Mouse (Mus musculus): ENCODE results near the gene Pdcd1lg2.

Pdcd1lg2 gene

DNA sequence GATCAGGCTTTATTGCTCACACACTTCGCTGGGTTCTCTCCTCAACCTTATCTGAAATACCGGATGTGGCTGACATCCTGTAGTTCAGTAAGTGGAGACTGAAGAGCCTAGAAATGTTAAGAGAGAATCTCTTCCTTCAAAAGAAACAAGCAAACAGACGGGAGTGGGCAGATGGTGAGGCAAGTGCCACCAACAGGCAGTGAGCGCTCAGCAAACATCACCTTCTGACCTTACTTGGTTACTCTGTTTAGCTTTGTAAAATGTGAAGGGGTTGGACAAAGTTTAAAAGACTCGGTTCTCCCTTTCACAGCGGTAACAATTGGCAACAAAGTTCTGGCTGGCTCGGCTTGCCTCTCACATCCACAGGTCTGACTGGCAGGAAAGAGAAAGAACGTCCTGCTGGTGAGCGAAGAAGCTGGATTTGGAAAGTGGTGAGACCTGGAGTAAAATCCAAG is 8.0 kb downstream of the Pdcd1lg2 start:
- DNase-seq (ENCODE audit: low spot score): no peak

DNA sequence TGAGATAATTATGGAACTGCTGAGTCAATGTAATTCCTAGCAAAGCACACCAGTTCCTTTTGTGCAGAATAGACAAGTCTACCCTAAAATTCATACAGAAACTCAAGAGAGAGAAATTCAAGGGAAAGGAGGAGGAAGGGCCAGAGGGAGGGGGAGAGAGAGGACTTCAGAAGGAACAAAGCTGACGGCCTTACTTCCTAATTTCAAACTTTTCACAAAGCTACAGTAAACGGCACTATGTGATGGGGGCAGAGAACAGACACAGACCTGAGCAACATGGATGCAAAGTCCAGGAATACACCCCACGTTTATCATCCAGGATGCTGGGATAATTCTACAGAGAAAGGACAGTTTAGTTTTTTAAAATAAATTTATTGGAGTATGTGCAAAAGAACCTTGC is 8.8 kb downstream of the Pdcd1lg2 start:
- DNase-seq (ENCODE audit: low spot score): no peak

DNA sequence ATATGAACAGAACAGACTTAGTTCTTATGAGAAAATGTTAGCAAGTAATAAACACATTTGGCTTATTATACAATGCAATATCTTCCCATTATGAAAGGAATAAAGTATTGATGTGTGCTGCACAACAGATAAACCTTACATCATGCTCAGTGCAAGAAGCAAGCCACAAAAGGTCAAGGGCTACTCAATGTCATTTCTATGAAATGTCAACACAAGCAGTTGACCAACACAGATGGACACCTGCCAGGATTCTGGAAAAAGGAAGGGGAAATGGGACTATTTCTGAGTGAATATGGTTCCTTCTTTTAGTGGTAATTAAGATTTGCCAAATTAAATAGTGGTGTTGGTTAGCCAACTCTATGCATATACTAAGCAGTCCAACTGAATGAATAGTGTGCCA is 9.2 kb downstream of the Pdcd1lg2 start:
- DNase-seq (ENCODE audit: low spot score): peak; percentile 27

DNA sequence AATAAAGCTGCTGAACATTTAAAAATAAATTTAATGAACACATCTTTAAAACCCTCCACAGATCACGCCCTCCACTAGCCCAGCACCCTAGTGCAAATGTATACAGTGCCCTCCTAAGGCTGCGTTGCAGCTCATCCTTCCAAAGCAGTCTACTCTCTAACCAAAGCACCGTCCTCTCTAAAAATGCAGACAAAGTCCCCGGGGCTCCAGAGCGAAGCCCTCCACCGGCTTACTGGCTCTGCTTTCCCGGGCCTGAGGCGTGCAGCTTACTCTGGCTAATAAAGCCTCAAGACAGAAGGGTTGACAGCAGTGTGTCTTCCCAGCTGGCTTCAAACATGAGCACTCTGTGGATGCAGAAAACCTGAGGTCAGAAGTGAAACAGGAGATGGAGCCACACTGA is 9.7 kb downstream of the Pdcd1lg2 start:
- DNase-seq (ENCODE audit: low spot score): no peak

DNA sequence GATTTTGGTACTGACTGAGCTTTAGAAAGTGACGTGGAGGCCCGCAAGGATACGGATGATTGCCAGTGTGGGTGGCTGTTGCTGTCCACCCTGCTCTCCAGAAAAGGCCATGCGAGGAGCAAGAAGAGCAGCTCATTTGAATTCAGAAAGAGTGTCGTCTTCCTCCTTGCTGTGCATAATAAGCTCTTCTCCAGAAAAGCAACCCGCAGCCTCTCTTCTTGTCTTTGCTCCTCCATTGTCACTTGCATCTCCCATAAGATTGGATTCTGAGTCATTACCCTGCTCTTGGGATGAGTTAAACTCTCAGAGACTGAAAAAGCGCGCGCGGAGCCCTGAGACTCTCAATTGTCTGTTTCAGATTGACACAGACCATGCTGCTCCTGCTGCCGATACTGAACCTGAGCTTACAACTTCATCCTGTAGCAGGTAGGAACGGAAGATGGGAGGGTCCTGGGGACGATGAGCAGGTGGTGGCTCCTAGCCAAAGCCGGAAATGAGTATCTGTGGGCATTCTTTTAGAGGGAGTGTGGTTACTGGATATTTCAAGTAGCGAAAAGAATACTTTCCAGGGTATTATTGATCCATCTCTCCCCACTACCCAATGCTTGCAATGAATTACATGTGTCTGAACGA is 11.4 kb downstream of the Pdcd1lg2 start:
- no peak for DNase-seq (ENCODE audit: low spot score)

DNA sequence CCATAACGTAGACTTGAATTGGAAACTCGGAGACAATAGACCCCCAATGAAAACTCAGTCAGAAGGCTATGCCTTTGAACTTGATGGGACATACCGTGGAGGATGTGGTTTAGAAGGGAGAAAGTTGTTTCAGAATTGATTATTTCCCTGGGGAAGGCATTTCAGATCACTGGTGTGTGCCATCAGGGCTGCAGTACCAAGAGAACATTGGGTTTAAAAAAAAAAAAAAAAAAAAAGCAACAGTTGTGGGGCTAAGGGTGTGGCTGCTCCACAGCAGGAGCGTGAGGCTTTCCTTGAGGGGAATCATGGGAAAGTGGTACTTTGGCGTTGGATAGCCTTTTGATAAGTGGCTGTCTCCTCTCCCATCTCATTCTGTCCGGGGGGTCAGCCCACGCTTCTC is 12.1 kb downstream of the Pdcd1lg2 start:
- no peak for DNase-seq (ENCODE audit: low spot score)

DNA sequence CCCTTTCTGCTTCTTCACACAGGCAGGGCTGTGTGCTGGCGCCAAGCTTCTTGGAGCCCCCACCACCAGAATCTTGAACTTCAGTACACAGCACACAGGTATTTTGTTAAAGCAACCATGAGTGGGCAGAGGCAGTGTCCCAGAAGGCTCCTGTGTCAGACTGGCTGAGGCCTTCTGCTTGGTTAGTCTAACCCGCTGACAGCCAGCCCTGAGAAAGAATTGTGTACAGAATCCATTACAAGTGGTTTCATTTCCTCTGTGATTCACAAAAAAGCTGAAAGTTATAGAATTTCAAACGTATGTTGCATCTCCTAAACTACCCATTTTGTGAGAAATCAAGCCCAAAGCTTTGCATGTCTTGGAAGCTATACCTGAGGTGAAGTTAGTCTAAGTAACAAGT is 19.8 kb downstream of the Pdcd1lg2 start:
- no peak for DNase-seq (ENCODE audit: low spot score)

DNA sequence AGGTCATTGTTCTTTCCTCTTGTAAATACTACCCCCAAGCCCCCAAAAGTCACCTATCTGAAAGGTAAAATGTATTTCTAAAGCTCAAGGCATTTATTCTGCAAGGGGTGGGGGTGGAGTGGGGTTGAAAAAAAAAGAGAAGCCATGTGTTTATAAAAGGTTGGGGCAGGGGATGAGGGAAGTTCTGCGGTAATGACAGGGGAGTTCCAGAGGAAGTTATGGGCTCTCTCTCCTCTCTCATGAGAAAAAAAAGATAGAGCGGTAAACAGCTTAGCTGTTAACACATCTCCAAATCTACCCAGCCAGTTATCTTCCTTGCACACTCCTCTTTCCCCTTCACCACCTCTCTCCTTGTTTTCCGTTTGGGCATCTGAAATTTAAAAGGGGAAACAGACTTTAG is 20.2 kb downstream of the Pdcd1lg2 start:
- no peak for DNase-seq (ENCODE audit: low spot score)

DNA sequence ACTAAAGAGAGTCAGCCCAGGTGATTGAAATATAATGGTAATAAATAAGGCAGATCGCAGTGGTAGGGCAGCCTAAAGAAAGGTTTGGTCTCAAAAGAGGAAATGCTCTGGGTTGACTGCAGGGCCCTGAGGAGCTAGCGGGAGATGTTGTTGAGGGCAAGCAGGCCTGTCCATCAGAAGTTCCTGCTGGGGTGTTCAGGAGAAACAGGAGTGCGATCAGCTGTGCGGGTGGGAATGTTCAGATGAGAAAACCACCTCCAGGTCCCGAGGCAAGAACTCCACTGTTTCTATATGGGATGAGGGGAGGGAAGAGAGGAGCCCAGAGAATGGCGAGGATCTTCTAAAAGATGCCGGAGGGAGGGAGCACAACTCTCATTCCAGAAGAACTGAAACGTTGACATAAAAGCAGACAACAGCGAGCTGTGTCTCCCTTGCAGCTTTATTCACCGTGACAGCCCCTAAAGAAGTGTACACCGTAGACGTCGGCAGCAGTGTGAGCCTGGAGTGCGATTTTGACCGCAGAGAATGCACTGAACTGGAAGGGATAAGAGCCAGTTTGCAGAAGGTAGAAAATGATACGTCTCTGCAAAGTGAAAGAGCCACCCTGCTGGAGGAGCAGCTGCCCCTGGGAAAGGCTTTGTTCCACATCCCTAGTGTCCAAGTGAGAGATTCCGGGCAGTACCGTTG is 26.2 kb downstream of the Pdcd1lg2 start:
- DNase-seq (ENCODE audit: low spot score): no peak

DNA sequence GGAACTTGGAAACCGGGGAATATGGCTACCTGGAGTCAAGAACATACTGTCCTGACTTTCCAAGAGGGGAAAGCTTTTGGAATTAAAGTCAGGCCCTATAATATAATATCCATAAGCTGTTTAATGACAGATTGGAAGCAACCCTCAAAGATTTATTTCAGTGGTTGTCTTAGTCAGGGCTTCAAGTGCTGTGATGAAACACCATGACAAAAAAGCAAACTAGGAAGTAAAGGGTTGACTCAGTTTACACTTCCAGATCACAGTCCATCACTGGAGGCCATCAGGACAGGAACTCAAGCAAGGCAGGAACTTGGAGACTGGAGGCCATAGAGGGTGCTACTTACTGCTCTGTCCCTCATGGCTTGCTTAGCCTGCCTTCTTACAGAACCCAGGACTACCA is 27.1 kb downstream of the Pdcd1lg2 start:
- DNase-seq (ENCODE audit: low spot score): no peak

DNA sequence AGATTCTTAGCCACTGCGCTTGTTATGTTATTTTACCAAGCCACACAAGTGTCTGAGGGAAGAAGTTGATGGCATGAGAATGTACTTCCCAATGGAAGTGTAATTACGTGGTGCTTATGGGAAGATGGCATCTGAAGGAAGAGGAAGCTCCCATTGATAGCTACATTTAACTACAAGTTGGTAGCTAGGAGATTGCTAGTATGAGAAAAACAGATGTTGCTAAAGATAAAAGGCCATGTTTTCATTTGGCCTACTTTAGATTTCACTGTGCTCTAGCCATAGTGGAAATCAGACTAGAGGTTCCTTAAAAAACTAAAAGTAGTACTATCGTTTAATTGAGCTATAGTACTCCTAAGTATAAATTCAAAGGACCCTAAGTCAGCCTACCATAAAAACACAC is 28.5 kb downstream of the Pdcd1lg2 start:
- DNase-seq (ENCODE audit: low spot score): no peak

DNA sequence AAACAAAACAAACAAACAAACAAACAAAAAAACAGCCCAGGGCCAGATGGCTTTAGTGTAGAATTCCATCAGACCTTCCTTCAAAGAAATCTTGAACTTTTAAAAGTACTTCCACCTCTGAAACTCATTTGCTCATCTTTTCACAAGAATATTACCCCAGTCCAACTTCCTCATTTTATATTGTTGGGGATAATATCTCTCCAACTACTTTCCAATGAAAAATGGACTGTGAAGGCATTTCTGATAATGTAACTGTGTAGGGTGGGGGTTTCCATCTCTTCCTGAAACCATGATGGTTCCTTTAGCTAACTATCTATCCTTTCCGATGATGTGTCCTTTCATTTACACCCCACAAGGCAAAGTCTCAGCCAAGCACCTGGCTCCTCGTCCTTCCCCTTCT is 31.8 kb downstream of the Pdcd1lg2 start:
- DNase-seq (ENCODE audit: low spot score): no peak

DNA sequence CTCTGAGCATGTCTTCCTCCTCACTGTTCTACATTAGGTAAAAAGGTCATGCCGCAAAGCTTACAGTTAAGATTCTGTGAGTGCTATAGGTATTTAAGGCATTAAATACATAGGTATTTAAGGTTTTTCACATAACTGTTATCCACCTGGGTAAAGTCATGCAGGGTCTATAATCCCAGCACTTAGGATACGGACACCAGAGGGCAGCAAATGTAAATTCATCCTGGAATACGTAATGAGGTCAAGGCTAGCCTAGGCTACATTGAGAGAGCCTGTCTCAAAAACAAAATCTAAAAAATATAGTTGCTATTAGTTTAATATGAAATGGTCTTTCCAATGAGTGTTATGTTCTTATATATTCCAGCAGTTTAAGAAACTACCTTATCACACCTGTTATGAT is 33.6 kb downstream of the Pdcd1lg2 start:
- no peak for DNase-seq (ENCODE audit: low spot score)

DNA sequence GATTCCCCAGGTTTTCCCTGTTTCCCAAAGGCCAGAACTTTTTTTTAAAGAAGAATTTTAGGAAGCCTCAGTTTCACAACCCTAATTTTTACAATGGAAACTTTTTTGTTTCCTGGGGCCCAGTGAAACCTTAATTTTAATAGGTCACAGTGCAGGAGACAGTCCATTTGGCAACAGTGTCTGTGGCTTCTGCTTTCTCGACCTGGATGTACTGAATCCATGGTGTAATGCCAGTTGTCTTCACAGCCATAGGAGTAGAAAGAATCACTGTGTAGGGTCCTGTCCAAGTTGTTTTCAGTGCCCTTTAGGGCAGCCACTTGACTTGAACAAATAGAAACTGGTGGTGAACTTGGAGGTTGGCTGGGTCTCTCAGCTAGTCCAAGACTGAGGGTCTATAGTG is 37.7 kb downstream of the Pdcd1lg2 start:
- peak; percentile 37 for DNase-seq (ENCODE audit: low spot score)

DNA sequence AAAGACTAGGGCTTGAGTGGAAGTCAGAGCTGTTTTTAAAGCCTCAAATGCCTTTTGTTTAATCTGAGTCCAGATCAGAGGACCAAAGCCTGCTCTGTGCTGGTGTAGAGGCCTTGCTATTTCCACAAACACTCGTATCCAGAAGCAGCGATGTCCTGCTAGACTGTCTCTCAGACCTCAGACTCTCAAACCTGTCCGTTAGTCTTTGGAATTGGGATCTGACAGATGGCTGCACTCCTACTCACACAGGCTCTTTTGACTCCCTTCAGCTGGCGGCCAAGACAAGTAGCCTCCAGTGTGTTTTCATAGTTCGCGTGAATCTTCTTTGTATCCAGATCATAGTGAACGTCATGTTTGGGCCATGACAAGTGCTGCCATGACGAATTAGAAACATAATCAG is 39.7 kb downstream of the Pdcd1lg2 start:
- no peak for DNase-seq (ENCODE audit: low spot score)

DNA sequence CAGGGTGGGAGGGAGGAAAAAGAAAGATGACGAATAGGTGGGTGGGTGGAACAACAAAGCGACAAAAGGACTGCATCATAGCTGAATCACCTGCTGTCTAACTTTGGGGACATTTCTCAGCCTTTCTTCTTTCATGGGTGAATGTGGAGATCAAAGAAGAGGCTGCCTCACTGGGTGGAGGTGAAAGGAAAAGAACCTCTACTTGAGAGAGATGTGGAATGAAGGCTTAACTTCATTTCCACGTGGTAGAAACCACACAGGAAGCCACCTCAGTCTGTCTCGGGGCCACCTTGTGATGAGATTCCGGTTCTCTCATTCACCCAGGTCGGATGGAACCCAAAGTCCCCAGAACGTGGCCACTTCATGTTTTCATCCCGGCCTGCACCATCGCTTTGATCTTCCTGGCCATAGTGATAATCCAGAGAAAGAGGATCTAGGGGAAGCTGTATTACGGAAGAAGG is 43.5 kb downstream of the Pdcd1lg2 start:
- no peak for DNase-seq (ENCODE audit: low spot score)

DNA sequence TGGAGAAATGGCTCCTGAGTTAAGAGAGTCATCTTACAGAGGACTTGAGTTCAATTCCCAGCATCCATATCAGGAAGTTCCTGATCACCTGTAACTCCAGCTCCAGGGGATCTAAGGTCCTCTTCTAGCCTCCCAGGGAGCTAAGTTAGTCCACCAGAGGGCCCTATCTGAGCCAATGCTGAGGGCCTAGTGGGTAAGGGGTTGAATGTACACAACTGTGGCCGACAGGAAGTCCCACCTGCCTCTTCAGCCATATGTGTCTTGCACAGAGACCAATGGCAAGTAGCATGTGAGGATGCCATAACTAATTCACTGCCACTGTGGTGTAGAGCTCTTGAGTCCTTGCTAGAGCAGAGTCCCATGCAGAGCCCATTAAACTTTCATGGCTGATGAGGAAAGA is 44.4 kb downstream of the Pdcd1lg2 start:
- DNase-seq (ENCODE audit: low spot score): no peak

DNA sequence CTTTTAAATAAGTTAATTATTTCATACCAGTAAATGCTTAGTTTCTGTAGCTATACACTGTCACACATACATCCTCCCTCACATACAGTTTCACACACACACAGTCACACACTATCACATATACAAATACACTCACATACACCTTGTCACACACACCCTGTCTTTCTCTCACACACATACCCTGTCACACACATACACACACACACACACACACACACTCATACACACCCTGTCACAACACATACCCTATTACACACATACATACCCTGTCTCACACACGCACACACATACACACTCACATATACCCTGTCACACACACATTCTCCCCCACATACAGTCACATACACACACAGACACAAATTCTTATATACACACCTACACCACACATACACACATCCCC is 47.3 kb downstream of the Pdcd1lg2 start:
- DNase-seq (ENCODE audit: low spot score): no peak

DNA sequence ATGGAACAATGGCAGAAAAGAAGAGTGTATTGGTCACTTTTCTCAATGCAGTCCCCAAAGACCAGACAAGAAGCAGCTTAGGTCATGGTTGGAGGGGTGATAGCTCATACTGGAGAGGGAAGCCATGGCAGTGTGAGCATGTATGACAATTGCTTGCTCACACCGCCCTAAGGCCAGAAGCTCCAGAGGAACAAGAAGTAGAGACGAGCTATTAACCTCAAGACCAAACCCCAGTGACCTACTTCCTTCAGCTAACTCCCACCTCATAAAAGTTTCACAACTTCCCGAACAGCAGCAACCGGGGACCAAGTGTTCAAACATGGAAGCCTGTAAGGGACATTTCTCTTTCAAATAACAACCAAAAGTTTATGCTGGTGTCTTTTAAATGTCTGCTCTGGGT is 51.7 kb downstream of the Pdcd1lg2 start:
- no peak for DNase-seq (ENCODE audit: low spot score)

DNA sequence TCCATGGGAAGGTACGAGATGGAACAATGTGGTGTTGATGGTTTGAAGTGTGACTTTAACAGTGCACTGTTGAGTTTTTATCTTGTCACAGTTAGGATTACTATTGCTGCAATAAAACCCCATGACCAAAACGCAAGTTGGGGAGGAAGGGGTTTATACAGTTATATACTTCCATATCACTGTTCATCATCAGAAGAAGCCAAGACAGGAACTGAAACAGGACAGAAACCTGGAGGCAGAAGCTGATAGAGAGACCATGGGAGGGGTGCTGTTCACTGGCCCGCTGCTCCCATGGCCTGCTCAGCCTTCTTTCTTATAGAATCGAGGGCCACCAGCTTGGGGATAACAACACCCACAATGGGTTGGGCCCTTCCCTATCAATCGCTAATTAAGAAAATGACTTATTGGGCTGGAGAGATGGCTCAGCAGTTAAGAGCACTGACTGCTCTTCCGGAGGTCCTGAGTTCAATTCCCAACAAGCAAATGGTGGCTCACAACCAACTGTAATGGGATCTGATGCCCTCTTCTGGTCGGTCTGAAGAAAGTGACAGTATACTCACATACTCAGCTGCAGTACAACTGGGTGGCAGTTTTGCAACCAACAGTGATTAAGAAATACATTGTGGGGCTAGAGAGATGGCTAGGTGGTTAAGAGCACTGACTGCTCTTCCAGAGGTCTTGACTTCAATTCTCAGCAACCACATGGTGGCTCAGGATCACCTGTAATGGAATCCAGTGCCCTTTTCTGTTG is 53.1 kb downstream of the Pdcd1lg2 start:
- no peak for DNase-seq (ENCODE audit: low spot score)

DNA sequence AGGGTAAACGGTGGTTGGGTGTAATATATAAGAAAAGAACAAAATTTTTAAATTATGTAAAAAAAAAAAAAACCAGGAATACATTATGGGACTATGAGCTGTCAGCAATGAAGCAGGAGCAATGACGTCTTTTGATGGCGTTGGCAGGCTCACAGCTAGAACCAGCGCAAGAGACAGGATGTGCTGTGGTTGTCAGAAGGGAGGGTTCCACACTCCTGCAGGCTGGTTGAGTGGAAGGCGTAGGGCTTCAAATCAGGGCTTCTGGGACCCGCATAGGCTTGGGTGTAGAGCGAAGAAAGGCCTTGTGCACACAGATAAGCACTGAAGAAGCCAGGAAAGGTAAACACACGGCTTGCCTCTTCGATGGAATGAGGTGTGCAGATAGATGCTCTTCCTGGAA is 56.1 kb downstream of the Pdcd1lg2 start:
- no peak for DNase-seq (ENCODE audit: low spot score)

DNA sequence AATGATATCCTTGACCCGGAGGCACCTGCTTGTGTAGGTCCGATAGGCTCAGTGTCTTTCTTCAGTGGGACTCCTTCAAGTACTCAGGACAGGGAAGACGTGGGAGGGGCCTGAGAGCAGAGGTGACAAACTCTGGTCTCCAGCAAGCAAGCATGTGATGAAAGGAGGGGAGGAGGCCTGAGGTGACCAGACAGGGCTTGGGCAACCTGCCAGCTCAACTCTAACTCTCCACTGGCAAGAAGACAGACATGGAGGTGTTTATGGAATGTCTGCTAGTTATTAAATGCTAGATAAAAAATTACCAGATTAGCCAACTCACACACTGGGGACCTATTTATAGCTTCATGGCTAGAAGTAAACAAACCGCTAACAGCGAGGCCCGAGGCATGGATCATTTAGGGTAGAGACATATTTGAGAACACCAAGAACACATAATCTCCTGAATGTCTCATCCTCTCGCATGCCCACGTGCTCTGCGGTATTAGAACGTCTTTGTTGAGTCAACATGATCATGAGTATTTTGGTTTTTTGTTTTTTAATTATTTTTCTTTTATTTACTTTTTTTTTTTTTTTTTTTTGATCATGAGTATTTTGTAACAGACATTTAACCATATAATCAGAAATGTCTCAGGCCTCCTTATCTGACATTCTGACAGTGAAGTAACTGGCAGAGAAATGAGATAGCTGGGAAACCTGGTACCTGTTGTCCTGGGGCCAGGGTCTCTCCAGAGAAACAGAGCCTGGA is 58.4 kb downstream of the Pdcd1lg2 start:
- peak; percentile 37 for DNase-seq (ENCODE audit: low spot score)

Measured in adipocyte (in vitro differentiated cells).